Mouse (Mus musculus): Measurements from ENCODE around the gene Dmrta2. TPM values are rescaled to one million over a fixed set of nuclear protein-coding genes. Genes with fewer than 3 reads are reported as not detected.

Gene Dmrta2
- 0.13 TPM for polyA plus RNA-seq (2014; fragmentation: Illumina TruSeq; extraction: RNeasy Lipid Tissue Mini Kit (QIAGEN cat#74804); ENCODE audit: low read depth, low replicate concordance)

GRCm38 (mm10) chr4:109977148-109978067 is at the start of gene Dmrta2:
Dmrta2 (plus strand) TSS chr4:109978053.

Data from testis, adult 10 weeks (tissue).